ENCODE assay signal across 8 mouse cellular contexts in the genomic region with DNA sequence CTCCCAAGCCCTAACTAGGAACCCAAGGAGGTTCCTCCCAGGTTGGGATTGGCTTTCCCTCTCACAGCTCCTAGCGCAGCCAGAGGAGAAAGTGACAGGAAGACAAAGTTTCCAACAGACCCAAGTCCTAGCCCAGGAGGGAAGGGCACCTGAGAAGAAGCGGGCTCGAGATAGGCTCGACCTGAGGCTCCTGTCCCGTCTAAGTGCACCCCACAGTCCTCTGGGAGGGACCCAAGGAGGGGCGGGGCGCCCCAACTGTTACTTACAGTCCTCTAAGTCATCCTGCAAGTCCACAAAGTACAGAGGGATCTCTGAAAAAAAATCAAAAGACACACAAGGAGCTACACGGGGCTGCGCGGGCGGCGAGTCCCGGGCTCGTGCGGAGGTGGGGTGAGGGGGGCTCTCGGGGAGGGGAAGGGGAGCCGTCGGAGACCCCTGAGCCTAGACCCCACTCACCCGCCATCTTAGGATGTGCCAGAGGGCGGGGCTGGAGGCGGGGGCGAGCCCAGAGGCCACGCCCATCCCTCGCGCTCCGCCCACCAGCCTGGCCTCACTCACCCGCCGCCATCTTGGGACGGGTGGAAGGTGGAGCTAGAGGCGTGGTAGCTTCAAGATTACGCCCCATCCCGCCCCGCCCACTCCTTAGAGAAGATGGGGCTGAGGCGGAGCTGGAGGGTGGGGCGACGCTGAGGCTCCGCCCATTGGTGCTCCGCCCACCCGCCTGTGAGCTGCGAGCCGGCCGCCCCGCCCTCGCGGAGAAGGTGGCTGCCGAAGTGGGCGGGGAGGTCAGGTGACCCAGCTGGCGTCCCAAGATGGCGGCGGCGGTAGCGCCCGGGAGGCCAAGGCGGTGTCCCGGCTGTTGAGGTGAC. TPM values are rescaled to one million over a fixed set of nuclear protein-coding genes. Genes with fewer than 3 reads are reported as not detected.
DNase-seq lines count a peak whose midpoint lies in the region; ATAC-seq lines count a peak whose summit lies in the region.

A gene (plus strand): TSS at position 704 of the 869 bp plus-strand sequence.

- DNase-seq in adipocyte (ENCODE audit: low spot score) = peak; percentile 100
- peak; percentile 98 for DNase-seq in embryo, embryonic 10 days (ENCODE audit: low spot score)
- DNase-seq in gastrocnemius, postnatal 10 days = peak; percentile 97
- DNase-seq in induced T-regulatory cell, adult 2 months (ENCODE audit: low read depth) = peak; percentile 100
- peak; percentile 96 for DNase-seq in left cerebral cortex, adult 9 months (ENCODE audit: low spot score in 2 of 2)
- peak; percentile 96 for DNase-seq in right cerebral cortex, postnatal 14 days
- peak; percentile 95 to 97 for DNase-seq in urinary bladder, postnatal 36 days (ENCODE audit: low spot score in 2 of 2)

- peak; percentile 81 for ATAC-seq in megakaryocyte progenitor cell, adult 5-6 weeks (replicated peaks; ENCODE audit: poor library complexity)

RNA-seq across cellular contexts. Expression of the gene that starts here (rescaled TPM):
- total RNA-seq in gastrocnemius, postnatal 10 days (2021) = 10 to 100 TPM; 24.2 to 26.4 TPM
- 9.9 and 10.2 TPM in 2 replicates for total RNA-seq in megakaryocyte progenitor cell, adult 5-6 weeks (2015)
- 6.8 and 7.3 TPM in 2 replicates for total RNA-seq in megakaryocyte progenitor cell, adult 5-6 weeks (2017)

Comparison
In these comparisons a context has a peak if more than half of its experiments do, and no peak if none do; other contexts are left out.
1. Peak in every context shown above with its lines: DNase-seq and ATAC-seq.